Mouse (Mus musculus) embryonic facial prominence, embryonic 13.5 days (tissue): ENCODE results near the gene Tmx1. TPM values are rescaled to one million over a fixed set of nuclear protein-coding genes. Genes with fewer than 3 reads are reported as not detected.

Experiments used
- ATAC-seq: fragments of 200-750 bp; cut with Nextera tagmentation; 2 replicates; pipeline ENCODE4 v1.8.0; 2017; ENCODE audit warnings: low read depth; ENCODE audit not compliant: insufficient number of reproducible peaks, insufficient read depth, low FRiP score, low TSS enrichment
- H3K27ac ChIP-seq: fragments of 300-500 bp; sonication (generic); 2 replicates; pipeline ENCODE4 v1.5.1; 2015; ENCODE audit warnings: moderate library complexity, mild to moderate bottlenecking, inconsistent platforms
- H3K27me3 ChIP-seq: fragments of 300-500 bp; sonication (generic); 2 replicates; pipeline ENCODE4 v1.6.1; 2015; ENCODE audit warnings: mild to moderate bottlenecking, inconsistent platforms
- H3K36me3 ChIP-seq: fragments of 300-500 bp; sonication (generic); 2 replicates; pipeline ENCODE4 v1.6.1; 2015; ENCODE audit warnings: mild to moderate bottlenecking, inconsistent platforms
- H3K4me1 ChIP-seq: fragments of 300-500 bp; sonication (generic); 2 replicates; pipeline ENCODE4 v1.6.1; 2015; ENCODE audit warnings: inconsistent platforms
- H3K4me2 ChIP-seq: fragments of 300-500 bp; sonication (generic); 2 replicates; pipeline ENCODE4 v1.6.1; 2015; ENCODE audit warnings: moderate library complexity, mild to moderate bottlenecking, inconsistent platforms
- H3K4me3 ChIP-seq: fragments of 300-500 bp; sonication (generic); 2 replicates; pipeline ENCODE4 v1.5.1; 2015; ENCODE audit warnings: mild to moderate bottlenecking, inconsistent platforms
- H3K9ac ChIP-seq: fragments of 300-500 bp; sonication (generic); 2 replicates; pipeline ENCODE4 v1.6.1; 2015; ENCODE audit warnings: mild to moderate bottlenecking, inconsistent platforms
- H3K9me3 ChIP-seq: fragments of 300-500 bp; sonication (generic); 2 replicates; pipeline ENCODE4 v1.6.1; 2016; ENCODE audit warnings: inconsistent platforms
- WGBS: fragments of 180-500 bp; shearing (Covaris S2); methylation state at CpG from one replicate; pipeline ENCODE4 v1.1.7; 2015; ENCODE audit warnings: mixed read lengths; 5-methylcytosine and 5-hydroxymethylcytosine counted together
- polyA plus RNA-seq: library from polyadenylated mRNA; unstranded; fragments of >200 nt; fragmentation: Nextera tagmentation; extraction: Ambion mirVana; gene quantifications from 2 replicates; pipeline ENCODE4 v1.2.1, GENCODE M21; 2015

Gene Tmx1
- polyA plus RNA-seq, 1 experiment from 2014 or later = 93.2 TPM

DNA sequence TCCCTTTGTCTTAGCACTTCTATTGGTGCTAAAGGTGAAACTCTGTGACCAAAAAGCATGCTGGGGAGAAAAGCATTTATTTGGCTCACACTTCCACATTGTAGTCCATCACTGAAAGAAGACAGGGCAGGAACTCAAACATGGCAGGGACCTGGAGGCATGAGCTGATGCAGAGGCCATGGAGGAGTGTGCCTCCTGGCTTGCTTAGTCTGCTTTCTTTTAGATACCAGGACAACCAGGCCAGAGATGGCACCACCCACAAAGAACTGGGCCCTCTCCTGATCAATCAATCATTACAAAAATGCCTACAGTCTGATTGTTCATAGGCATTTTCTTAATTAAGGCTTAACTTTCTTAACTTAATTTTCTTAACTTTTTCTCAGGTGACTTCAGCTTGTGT, 2.9 kb upstream of the Tmx1 start:
- Histone ChIP-seq H3K9me3 (no peaks in the 10 kb centered on the region), H3K4me3 (no peak overlapping the region), H3K9ac (no peak overlapping the region), H3K36me3 (no peaks in the 10 kb centered on the region), H3K27ac (no peak overlapping the region), H3K4me1 (peaks cover 17% of the 10 kb centered on the region), H3K27me3 (no peaks in the 10 kb centered on the region), H3K4me2 (no peak overlapping the region)
- no peak for ATAC-seq

DNA sequence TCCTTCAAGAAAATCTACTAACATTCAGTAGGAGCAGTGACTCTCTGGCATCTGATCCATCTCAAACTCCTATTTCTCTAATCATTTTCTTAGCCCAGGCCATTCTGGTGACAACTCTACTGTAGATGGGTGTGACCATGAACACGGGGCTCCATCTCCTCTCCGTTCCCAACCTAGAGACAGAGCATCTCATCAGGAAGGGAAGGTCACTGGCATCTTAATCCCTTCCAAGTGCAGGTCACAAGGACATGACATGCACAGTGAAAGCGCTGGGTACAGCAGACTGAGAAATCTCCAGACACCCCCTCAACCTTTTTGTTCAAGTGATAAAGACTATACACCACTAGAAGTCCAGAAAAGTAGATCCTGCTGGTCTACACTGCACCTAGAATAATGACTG, 1.4 kb upstream of the Tmx1 start:
- no peak for ATAC-seq
- 91% methylated on average over 3 of the region's 3 CpGs for WGBS
- peaks cover 21% of the 10 kb centered on the region for H3K4me1 ChIP-seq

DNA sequence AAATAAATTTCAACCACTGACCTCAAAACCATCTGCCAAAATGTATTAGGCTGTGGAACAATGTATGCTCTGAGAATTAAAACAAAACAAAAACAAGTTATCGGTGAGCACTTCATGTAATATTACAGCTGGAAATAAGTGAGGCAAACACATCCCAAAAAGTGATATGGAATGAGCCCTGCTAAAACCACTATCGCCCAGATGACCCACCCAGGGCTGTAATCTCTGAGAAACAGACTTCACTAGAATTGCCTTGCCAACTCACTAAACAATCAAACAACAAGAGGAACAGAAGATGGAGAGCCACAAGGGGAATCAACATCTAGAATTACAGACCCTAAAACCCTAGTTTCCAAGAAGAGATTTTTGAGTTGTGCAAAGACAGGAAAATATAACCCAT, 752 bp upstream of the Tmx1 start:
- H3K27me3 ChIP-seq = no peaks in the 10 kb centered on the region
- H3K9me3 ChIP-seq = no peaks in the 10 kb centered on the region
- 86% methylated on average over 2 of the region's 2 CpGs for WGBS
- ATAC-seq = no peak
- no peak overlapping the region for H3K27ac ChIP-seq
- H3K36me3 ChIP-seq = peaks cover 7% of the 10 kb centered on the region; the same call in 1 of the 2 replicates
- H3K4me2 ChIP-seq = peak overlapping the region; percentile 76
- H3K9ac ChIP-seq = peak overlapping the region; percentile 89; the same call in 1 of the 2 replicates
- H3K4me1 ChIP-seq = peaks cover 21% of the 10 kb centered on the region
- H3K4me3 ChIP-seq = peak overlapping the region; percentile 86; the same call in 1 of the 2 replicates

More for the DNA sequence above, 1.4 kb upstream of the Tmx1 start:
- no peak overlapping the region for H3K4me3 ChIP-seq
- H3K27me3 ChIP-seq = no peaks in the 10 kb centered on the region
- H3K27ac ChIP-seq = no peak overlapping the region
- H3K9ac ChIP-seq = no peak overlapping the region
- H3K4me2 ChIP-seq = no peak overlapping the region
- peaks cover 1% of the 10 kb centered on the region; the same call in 1 of the 2 replicates for H3K36me3 ChIP-seq
- H3K9me3 ChIP-seq = no peaks in the 10 kb centered on the region

DNA sequence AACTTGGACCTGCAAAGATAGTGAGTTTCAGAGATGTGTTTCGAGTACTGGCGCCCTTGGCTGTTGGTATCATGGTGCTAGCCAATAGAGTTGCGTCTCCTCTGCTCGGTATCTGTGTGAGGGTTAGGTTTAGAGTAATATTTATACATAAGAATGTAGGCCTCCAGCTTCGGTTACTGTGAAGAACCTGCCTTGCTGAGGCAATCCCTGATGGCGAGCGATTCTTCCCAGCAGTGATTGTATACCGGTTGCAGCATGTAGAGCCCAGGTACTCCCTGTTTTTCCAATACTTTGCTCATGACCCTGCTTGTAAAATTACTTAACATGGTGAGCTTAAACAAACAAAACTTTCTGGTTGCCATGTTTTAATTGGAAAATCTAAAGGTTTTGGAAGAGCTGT, 2.3 kb downstream of the Tmx1 start:
- no peak for ATAC-seq
- no peak overlapping the region for H3K27ac ChIP-seq
- peaks cover 35% of the 10 kb centered on the region for H3K36me3 ChIP-seq
- no peak overlapping the region for H3K9ac ChIP-seq
- H3K4me1 ChIP-seq = peaks cover 21% of the 10 kb centered on the region
- 93% methylated on average over 8 of the region's 8 CpGs for WGBS
- H3K4me2 ChIP-seq = no peak overlapping the region
- H3K27me3 ChIP-seq = no peaks in the 10 kb centered on the region
- H3K9me3 ChIP-seq = no peaks in the 10 kb centered on the region
- no peak overlapping the region for H3K4me3 ChIP-seq

DNA sequence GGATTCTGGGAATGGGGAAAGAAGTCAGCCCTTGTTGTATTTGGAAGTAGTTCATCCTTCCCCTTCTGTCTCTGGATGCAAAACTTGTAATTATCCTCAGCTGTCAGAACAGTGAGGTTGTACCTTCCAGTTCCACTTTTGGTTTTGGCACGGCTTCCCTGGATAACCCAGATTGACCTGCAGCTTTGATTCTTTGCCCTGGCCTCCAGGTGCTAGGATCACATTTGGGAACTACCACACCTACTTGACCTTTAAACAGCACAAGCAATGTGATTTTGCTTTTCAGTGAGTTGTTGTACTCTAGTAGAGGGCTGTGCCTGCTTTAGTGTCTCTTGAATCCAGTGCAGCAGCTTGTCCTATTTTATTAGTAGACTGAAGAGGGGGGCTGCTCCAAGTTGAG, 6.7 kb downstream of the Tmx1 start:
- peaks cover 63% of the 10 kb centered on the region for H3K36me3 ChIP-seq
- no peaks in the 10 kb centered on the region for H3K27me3 ChIP-seq

DNA sequence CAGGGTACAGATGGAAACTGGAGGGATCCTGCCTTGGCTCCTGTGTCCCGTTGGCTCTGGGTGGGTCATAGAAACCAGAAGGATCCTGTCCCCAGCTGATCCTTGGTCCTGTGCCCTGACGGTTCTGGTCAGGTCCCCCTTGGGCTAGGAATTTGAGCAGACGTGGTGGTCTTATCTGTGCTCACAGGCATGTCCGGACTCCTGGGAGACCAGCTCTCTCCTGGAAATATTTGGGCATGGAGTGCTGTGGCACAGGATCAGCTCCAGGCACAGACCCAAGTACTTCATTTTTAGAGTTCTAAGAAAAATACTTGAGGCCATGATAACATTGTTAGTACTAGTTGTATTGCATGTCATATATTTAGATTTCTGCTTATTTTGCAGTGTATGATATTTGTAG, 11.1 kb downstream of the Tmx1 start:
- Histone ChIP-seq H3K4me1 (no peaks in the 10 kb centered on the region), H3K27me3 (no peaks in the 10 kb centered on the region), H3K4me3 (no peak overlapping the region), H3K4me2 (no peak overlapping the region), H3K9me3 (no peaks in the 10 kb centered on the region), H3K9ac (no peak overlapping the region), H3K36me3 (peaks cover 67% of the 10 kb centered on the region), H3K27ac (no peak overlapping the region)
- ATAC-seq = no peak
- 86% methylated on average over 4 of the region's 4 CpGs for WGBS

More for the DNA sequence above, 6.7 kb downstream of the Tmx1 start:
- Histone ChIP-seq H3K9me3 (no peaks in the 10 kb centered on the region), H3K27ac (no peak overlapping the region), H3K9ac (no peak overlapping the region), H3K4me1 (peaks cover 6% of the 10 kb centered on the region; the same call in 1 of the 2 replicates), H3K4me3 (no peak overlapping the region), H3K4me2 (no peak overlapping the region)
- ATAC-seq = no peak
- 98% methylated on average over 1 of the region's 1 CpGs for WGBS

DNA sequence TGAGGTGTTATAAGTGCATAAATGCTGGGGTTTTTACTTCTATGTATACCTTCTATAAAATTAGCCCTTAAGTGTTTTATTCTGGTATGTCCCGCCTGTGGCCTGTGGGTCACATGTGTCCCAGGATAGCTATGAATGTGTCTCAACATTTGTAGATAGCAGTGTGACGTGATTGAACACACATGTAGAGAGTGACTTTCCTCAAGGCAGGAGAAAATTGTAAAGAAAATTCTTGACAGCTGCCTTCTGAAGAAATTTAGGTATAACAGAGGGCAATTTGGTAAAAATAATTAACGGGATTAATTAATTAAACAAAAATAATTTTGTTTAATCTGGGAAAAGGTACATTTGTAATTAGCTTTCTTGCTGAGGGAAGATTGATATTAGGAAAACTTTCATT, 22.4 kb downstream of the Tmx1 start:
- H3K36me3 ChIP-seq = no peaks in the 10 kb centered on the region
- no peaks in the 10 kb centered on the region for H3K27me3 ChIP-seq
- H3K4me3 ChIP-seq = no peak overlapping the region
- H3K4me2 ChIP-seq = no peak overlapping the region
- H3K9ac ChIP-seq = no peak overlapping the region
- no peaks in the 10 kb centered on the region for H3K4me1 ChIP-seq
- H3K27ac ChIP-seq = no peak overlapping the region
- WGBS = 74% methylated on average over 3 of the region's 3 CpGs
- H3K9me3 ChIP-seq = no peaks in the 10 kb centered on the region
- ATAC-seq = no peak

DNA sequence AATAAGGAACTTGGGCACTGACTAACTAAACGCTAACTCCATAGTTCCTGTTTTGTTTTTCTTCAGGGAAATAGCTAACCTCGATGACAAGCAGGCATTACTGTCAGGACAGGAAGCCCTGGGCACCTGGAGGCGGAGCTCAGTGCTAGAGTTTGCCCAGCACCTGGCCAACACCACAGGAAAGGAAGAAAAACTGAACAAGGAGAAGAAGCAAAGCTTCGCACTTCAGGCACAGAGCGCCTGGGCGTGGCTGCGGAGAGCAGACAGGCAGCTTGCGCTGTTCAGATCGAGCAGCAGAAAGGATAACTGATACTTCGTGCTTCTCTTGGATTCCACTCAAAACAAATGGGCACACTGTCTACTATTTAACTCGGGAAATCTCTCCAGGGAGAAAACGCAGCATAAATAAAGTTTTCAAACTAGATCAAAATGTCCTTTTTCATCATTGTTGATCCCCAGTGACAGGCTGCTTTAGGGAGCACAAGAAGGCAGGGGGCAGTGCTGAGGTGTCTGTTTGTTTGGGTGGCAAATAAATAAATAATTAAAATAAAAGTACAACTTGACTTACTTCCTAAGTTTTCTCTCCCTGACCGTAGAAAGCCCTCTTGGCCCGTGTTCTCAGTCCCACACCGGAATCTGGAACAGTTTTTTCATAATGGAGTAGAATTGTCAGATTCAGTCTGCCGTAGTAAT, 24.1 kb downstream of the Tmx1 start:
- peak overlapping the region; percentile 12; the same call in 1 of the 2 replicates for H3K9ac ChIP-seq

DNA sequence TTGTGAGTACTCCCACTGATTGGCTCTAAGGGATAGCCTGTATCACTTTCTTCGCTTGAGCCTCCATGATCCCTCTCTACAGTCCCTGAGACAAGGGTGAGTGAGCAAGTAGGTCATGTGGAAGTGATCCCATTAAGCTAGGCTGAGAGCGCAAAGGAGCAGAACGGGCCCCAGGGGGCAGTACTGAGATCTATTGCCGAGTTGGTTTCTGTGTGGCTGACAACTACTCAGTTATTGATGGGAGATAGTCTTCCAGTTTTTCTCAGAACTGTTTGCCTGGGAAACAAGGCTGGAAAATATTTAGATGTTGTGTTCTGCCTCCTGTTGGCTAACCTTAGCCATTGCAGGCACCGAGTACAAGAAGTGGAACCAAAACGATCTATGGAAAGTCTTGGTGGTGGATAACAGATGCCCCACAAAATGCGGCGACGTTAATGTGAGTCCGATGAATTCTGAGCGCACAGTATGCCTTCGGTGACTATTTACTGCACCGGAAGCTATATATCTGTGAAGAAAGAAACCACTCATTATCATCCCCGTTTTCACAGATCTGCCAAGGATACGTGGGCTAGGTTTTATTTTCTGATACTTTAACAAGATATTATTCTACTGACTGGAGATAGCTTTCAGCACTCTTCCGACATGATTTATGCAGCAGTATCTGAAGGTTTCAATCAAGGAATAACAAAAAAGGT, 24.8 kb downstream of the Tmx1 start:
- Histone ChIP-seq H3K4me1 (no peaks in the 10 kb centered on the region), H3K27ac (no peak overlapping the region), H3K36me3 (no peaks in the 10 kb centered on the region), H3K4me3 (no peak overlapping the region), H3K27me3 (no peaks in the 10 kb centered on the region), H3K9ac (no peak overlapping the region), H3K4me2 (peak overlapping the region; percentile 32), H3K9me3 (no peaks in the 10 kb centered on the region)
- WGBS = 77% methylated on average over 16 of the region's 16 CpGs
- no peak for ATAC-seq

More for the DNA sequence above, 24.1 kb downstream of the Tmx1 start:
- no peaks in the 10 kb centered on the region for H3K36me3 ChIP-seq
- no peak for ATAC-seq
- H3K4me1 ChIP-seq = no peaks in the 10 kb centered on the region
- no peaks in the 10 kb centered on the region for H3K9me3 ChIP-seq
- no peaks in the 10 kb centered on the region for H3K27me3 ChIP-seq
- no peak overlapping the region for H3K4me3 ChIP-seq
- peak overlapping the region; percentile 32 for H3K4me2 ChIP-seq
- WGBS = 59% methylated on average over 16 of the region's 16 CpGs
- H3K27ac ChIP-seq = no peak overlapping the region

DNA sequence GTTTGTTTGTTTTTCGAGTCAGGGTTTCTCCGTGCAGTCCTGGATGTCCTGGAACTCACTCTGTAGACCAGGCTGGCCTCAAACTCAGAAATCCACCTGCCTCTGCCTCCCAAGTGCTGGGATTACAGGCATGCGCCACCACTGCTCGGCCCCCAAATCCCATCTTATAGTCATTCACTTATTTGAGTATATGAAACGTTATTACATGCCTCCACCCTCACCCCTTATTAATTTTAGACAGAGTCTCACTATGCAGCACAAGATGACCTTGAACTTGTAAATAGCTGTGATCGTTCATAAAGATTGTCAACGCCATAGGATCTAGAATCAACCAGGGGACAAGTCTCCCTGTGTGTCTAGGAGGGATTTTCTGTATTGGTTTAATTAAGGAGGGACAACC, 33.1 kb downstream of the Tmx1 start:
- Histone ChIP-seq H3K4me2 (no peak overlapping the region), H3K27me3 (no peaks in the 10 kb centered on the region), H3K4me3 (no peak overlapping the region), H3K4me1 (no peaks in the 10 kb centered on the region), H3K9me3 (no peaks in the 10 kb centered on the region), H3K9ac (no peak overlapping the region), H3K36me3 (no peaks in the 10 kb centered on the region), H3K27ac (no peak overlapping the region)
- no peak for ATAC-seq
- WGBS = 90% methylated on average over 7 of the region's 7 CpGs

DNA sequence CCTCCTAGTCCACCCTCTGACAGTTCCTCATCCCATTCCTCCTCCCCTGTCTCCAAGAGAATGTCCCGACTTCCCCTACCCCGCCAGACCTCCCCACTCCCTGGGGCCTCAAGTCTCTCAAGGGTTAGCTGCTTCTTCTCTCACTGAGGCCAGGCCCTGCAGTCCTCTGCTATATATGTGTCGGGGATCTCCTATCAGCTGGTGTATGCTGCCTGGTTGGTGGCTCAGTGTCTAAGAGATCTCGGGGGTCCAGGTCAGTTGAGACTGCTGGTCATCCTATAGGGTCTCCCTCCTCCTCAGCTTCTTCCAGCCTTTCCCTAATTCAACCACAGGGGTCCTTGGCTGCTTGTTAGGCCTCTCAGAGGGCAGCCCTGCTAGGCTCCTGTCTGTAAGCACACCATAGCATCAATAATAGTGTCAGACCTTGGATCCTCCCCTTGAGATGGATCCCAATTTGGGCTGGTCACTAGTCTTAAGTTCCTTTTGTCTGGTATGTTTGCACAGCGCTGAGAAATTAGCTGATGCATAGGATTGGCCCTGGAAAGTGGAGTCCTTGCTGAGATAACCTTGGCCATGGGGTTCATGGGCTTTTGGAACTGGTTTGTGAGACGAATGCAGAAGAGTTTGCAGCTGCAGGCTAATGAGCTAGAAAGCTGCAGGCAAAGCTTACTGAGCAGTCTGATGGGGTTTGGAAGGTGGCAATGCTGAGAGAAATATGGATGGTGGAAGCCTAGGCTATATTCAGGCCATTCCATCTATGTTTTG, 34.0 kb downstream of the Tmx1 start:
- Histone ChIP-seq H3K4me3 (no peak overlapping the region), H3K36me3 (no peaks in the 10 kb centered on the region), H3K27ac (no peak overlapping the region), H3K4me2 (no peak overlapping the region), H3K9ac (no peak overlapping the region), H3K9me3 (no peaks in the 10 kb centered on the region), H3K4me1 (no peaks in the 10 kb centered on the region), H3K27me3 (no peaks in the 10 kb centered on the region)
- ATAC-seq = no peak
- 82% methylated on average over 6 of the region's 6 CpGs for WGBS
